Mouse (Mus musculus): Measurements from ENCODE around the gene Vmn1r115. TPM values are rescaled to one million over a fixed set of nuclear protein-coding genes. Genes with fewer than 3 reads are reported as not detected.
"Not testable (repeated sequence)": the region's sequence is repeated elsewhere in the genome, so short reads cannot be mapped to it uniquely, and the experiment has no call there.

The Vmn1r115 gene
- not detected in 2 replicates for total RNA-seq (2014; rRNA removed)
- not detected in 2 replicates for polyA plus RNA-seq (2012; rRNA removed)

DNA sequence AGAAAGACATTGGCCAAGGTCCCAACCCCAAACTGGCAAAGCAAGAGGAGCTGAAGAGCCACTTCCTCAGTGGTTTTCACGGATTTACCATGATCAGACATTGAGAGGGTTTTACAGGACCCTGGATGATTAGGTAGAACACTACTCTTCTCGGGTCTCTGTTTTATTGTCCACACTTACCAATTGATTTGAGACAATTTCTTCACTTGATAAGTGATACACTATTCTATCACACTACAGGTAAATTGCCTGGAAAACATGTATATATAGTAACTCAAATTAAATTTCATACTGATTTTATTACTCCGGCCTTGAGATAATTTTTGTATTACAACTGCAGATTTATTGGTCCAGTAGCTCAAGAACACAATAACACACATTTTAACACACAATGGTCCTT, at the start of gene Vmn1r115:
Vmn1r115 (minus strand) TSS at position 101 of the 400 bp plus-strand sequence.
- H3K79me2 ChIP-seq (ENCODE audit: control insufficient read depth, insufficient read depth, low read length); DNase-seq (ENCODE audit: extremely low read depth, low read depth, low spot score); H3K4me1 ChIP-seq (ENCODE audit: control insufficient read depth, insufficient read depth, low read length): not testable (repeated sequence)

DNA sequence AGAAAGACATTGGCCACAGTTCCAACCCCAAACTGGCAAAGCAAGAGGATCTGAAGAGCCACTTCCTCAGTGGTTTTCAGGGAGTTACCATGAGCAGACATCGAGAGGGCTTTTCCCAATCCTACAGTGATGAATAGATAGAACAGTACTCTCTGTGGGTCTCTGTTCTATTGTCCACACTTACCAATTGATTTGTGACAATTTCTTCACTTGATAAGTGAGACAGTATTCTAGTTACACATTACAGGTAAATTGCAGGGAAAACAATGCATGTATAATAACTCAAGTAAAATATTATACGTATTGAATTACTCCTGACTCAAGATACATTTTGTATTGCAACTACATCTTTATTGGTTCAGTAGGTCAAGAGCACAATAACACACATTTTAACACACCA, 39.2 kb upstream of the Vmn1r115 start, which contains the start of gene Vmn1r117:
Vmn1r117 (minus strand) TSS at position 101 of the 400 bp plus-strand sequence.
- not testable (repeated sequence) for DNase-seq (ENCODE audit: extremely low read depth, low read depth, low spot score); H3K79me2 ChIP-seq (ENCODE audit: control insufficient read depth, insufficient read depth, low read length); H3K27ac ChIP-seq (replicated peaks; ENCODE audit: insufficient read depth, low read depth, low read length); H3K9ac ChIP-seq (ENCODE audit: low read depth, low read length); H3K4me3 ChIP-seq (ENCODE audit: insufficient read depth, low read depth, low read length); H3K27me3 ChIP-seq (ENCODE audit: control insufficient read depth, insufficient read depth, low read length); H3K36me3 ChIP-seq (ENCODE audit: control insufficient read depth, insufficient read depth, low read length); H3K4me1 ChIP-seq (ENCODE audit: control insufficient read depth, insufficient read depth, low read length)
- no CpG with 5 or more reads among the region's 2 CpGs for WGBS

More for the DNA sequence above, at the start of gene Vmn1r115:
- H3K4me3 ChIP-seq (ENCODE audit: insufficient read depth, low read depth, low read length); H3K36me3 ChIP-seq (ENCODE audit: control insufficient read depth, insufficient read depth, low read length); H3K9ac ChIP-seq (ENCODE audit: low read depth, low read length); H3K27ac ChIP-seq (replicated peaks; ENCODE audit: insufficient read depth, low read depth, low read length); H3K27me3 ChIP-seq (ENCODE audit: control insufficient read depth, insufficient read depth, low read length): not testable (repeated sequence)
- WGBS: 86% methylated on average over 1 of the region's 3 CpGs

- WGBS: 30% methylated on average over 3 of the region's 3 CpGs
Observed at GRCm38 (mm10) chr7:20871956-20872355, 27.2 kb upstream of the Vmn1r115 start, which contains the start of gene Vmn1r116. TSS of gene Vmn1r116 (plus strand) at chr7:20872256.

GRCm38 (mm10) chr7:20812086-20812485, 32.7 kb downstream of the Vmn1r115 start, which contains the start of gene Vmn1r114:
TSS of gene Vmn1r114 (minus strand) at chr7:20812186.
- H3K4me1 ChIP-seq (ENCODE audit: control insufficient read depth, insufficient read depth, low read length); H3K27me3 ChIP-seq (ENCODE audit: control insufficient read depth, insufficient read depth, low read length); H3K9ac ChIP-seq (ENCODE audit: low read depth, low read length); DNase-seq (ENCODE audit: extremely low read depth, low read depth, low spot score); H3K36me3 ChIP-seq (ENCODE audit: control insufficient read depth, insufficient read depth, low read length); H3K4me3 ChIP-seq (ENCODE audit: insufficient read depth, low read depth, low read length); H3K27ac ChIP-seq (replicated peaks; ENCODE audit: insufficient read depth, low read depth, low read length); H3K79me2 ChIP-seq (ENCODE audit: control insufficient read depth, insufficient read depth, low read length): not testable (repeated sequence)
- WGBS: no CpG with 5 or more reads among the region's 5 CpGs

More at GRCm38 (mm10) chr7:20871956-20872355, 27.2 kb upstream of the Vmn1r115 start, which contains the start of gene Vmn1r116:
- H3K4me3 ChIP-seq (ENCODE audit: insufficient read depth, low read depth, low read length); H3K79me2 ChIP-seq (ENCODE audit: control insufficient read depth, insufficient read depth, low read length); H3K27me3 ChIP-seq (ENCODE audit: control insufficient read depth, insufficient read depth, low read length); H3K36me3 ChIP-seq (ENCODE audit: control insufficient read depth, insufficient read depth, low read length); H3K9ac ChIP-seq (ENCODE audit: low read depth, low read length); DNase-seq (ENCODE audit: extremely low read depth, low read depth, low spot score); H3K4me1 ChIP-seq (ENCODE audit: control insufficient read depth, insufficient read depth, low read length); H3K27ac ChIP-seq (replicated peaks; ENCODE audit: insufficient read depth, low read depth, low read length): not testable (repeated sequence)

Other genes with a start within 250 kb of the Vmn1r115 start
- not detected in 2 replicates for gene Gm4513, start 246.0 kb downstream of the Vmn1r115 start, total RNA-seq (2014; rRNA removed)
- not detected in 2 replicates for gene Gm4513, start 246.0 kb downstream of the Vmn1r115 start, polyA plus RNA-seq (2012; rRNA removed)
- not detected in 2 replicates for gene Vmn1r107, start 176.1 kb downstream of the Vmn1r115 start, total RNA-seq (2014; rRNA removed)
- gene Vmn1r107, start 176.1 kb downstream of the Vmn1r115 start, polyA plus RNA-seq (2012; rRNA removed): not detected in 2 replicates
- not detected in 2 replicates for gene Vmn1r111, start 141.8 kb downstream of the Vmn1r115 start, total RNA-seq (2014; rRNA removed)
- not detected in 2 replicates for gene Vmn1r111, start 141.8 kb downstream of the Vmn1r115 start, polyA plus RNA-seq (2012; rRNA removed)
- gene Gm10668, start 114.4 kb downstream of the Vmn1r115 start, total RNA-seq (2014; rRNA removed): not detected in 2 replicates
- not detected in 2 replicates for gene Gm10668, start 114.4 kb downstream of the Vmn1r115 start, polyA plus RNA-seq (2012; rRNA removed)
- not detected in 2 replicates for gene Vmn1r112, start 73.8 kb downstream of the Vmn1r115 start, total RNA-seq (2014; rRNA removed)
- gene Vmn1r112, start 73.8 kb downstream of the Vmn1r115 start, polyA plus RNA-seq (2012; rRNA removed): not detected in 2 replicates
- gene Vmn1r113, start 57.7 kb downstream of the Vmn1r115 start, total RNA-seq (2014; rRNA removed): not detected in 2 replicates
- not detected in 2 replicates for gene Vmn1r113, start 57.7 kb downstream of the Vmn1r115 start, polyA plus RNA-seq (2012; rRNA removed)
- gene Vmn1r114, start 32.8 kb downstream of the Vmn1r115 start, total RNA-seq (2014; rRNA removed): not detected in 2 replicates
- gene Vmn1r114, start 32.8 kb downstream of the Vmn1r115 start, polyA plus RNA-seq (2012; rRNA removed): not detected in 2 replicates
- gene Vmn1r116, start 27.3 kb upstream of the Vmn1r115 start, total RNA-seq (2014; rRNA removed): not detected in 2 replicates
- gene Vmn1r116, start 27.3 kb upstream of the Vmn1r115 start, polyA plus RNA-seq (2012; rRNA removed): not detected in 2 replicates
- gene Vmn1r117, start 39.1 kb upstream of the Vmn1r115 start, total RNA-seq (2014; rRNA removed): not detected in 2 replicates
- not detected in 2 replicates for gene Vmn1r117, start 39.1 kb upstream of the Vmn1r115 start, polyA plus RNA-seq (2012; rRNA removed)
- not detected in 2 replicates for gene Vmn1r118, start 67.4 kb upstream of the Vmn1r115 start, total RNA-seq (2014; rRNA removed)
- gene Vmn1r118, start 67.4 kb upstream of the Vmn1r115 start, polyA plus RNA-seq (2012; rRNA removed): not detected in 2 replicates
- gene Vmn1r119, start 167.5 kb upstream of the Vmn1r115 start, total RNA-seq (2014; rRNA removed): not detected in 2 replicates
- not detected in 2 replicates for gene Vmn1r119, start 167.5 kb upstream of the Vmn1r115 start, polyA plus RNA-seq (2012; rRNA removed)
- gene Vmn1r120, start 208.8 kb upstream of the Vmn1r115 start, total RNA-seq (2014; rRNA removed): not detected in 2 replicates
- not detected in 2 replicates for gene Vmn1r120, start 208.8 kb upstream of the Vmn1r115 start, polyA plus RNA-seq (2012; rRNA removed)